Mouse (Mus musculus): ENCODE results near the gene Coq10a. TPM values are rescaled to one million over a fixed set of nuclear protein-coding genes. Genes with fewer than 3 reads are reported as not detected.

Coq10a gene
- polyA plus RNA-seq, 1 experiment from 2014 or later = 14.5 TPM

DNA sequence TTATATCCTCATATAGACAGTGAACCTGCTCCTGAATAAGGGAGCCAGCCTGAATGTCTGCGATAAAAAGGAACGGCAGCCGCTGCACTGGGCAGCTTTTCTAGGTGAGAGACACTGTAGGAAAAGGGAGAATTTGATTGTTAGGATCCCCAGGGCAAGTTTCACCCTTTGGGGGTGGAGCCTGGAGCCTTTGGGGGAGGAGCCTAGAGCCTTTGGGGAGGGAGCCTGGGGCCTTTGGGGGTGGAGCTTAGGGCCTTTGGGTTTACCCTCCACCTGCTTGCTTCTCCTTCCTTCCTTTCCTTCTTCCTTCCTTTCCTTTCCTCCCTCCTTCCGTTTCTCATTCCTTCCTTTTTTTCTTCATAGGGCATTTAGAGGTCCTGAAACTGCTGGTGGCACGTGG lies 11.8 kb upstream of the Coq10a start:
- Histone ChIP-seq H3K36me3 (peaks cover 48% of the 10 kb centered on the region), H3K27ac (no peak overlapping the region), H3K4me1 (peaks cover 19% of the 10 kb centered on the region), H3K9me3 (no peaks in the 10 kb centered on the region), H3K27me3 (replicated peaks) (no peaks in the 10 kb centered on the region), H3K9ac (no peak overlapping the region), H3K4me3 (replicated peaks) (no peak overlapping the region), H3K4me2 (no peak overlapping the region)
- no peak for ATAC-seq (ENCODE audit: insufficient read depth, low FRiP score, low read depth)
- 87% methylated on average over 5 of the region's 5 CpGs for WGBS

- no peak overlapping the region for H3K27ac ChIP-seq
- no peak overlapping the region for H3K9ac ChIP-seq
- H3K4me2 ChIP-seq = no peak overlapping the region
- H3K9me3 ChIP-seq = no peaks in the 10 kb centered on the region
- H3K4me3 ChIP-seq (replicated peaks) = no peak overlapping the region
- H3K36me3 ChIP-seq = peaks cover 39% of the 10 kb centered on the region
- ATAC-seq (ENCODE audit: insufficient read depth, low FRiP score, low read depth) = no peak
- no peaks in the 10 kb centered on the region for H3K27me3 ChIP-seq (replicated peaks)
- WGBS = 94% methylated on average over 7 of the region's 7 CpGs
- peaks cover 19% of the 10 kb centered on the region for H3K4me1 ChIP-seq
Observed at GRCm38 (mm10) chr10:128379260-128379659, 10.5 kb upstream of the Coq10a start.

DNA sequence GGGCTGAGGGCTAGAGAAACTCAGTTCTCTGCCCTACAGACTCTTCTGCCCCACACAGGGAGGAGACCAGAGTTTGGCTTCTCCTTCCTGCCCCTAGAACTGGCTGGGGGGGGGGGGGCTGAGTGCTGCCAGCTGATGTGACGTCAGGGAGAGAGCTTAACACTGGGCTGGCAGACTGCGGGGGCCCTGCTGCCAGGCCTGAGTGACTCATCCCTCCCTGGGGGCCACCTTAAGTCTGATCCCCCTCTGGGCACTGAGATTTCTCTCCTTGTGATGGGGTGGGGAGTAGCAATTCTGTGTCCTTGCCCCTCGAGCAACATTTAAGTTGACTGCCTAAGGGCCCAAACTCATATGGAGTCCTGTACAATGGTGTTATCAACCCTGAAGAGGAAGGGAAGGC lies 9.7 kb upstream of the Coq10a start:
- Histone ChIP-seq H3K27me3 (replicated peaks) (no peaks in the 10 kb centered on the region), H3K4me1 (peaks cover 19% of the 10 kb centered on the region), H3K9ac (no peak overlapping the region), H3K4me3 (replicated peaks) (peak overlapping the region; percentile 61; the same call in 1 of the 2 replicates), H3K27ac (no peak overlapping the region), H3K36me3 (peaks cover 32% of the 10 kb centered on the region), H3K4me2 (peak overlapping the region; percentile 68), H3K9me3 (no peaks in the 10 kb centered on the region)
- WGBS = 70% methylated on average over 3 of the region's 3 CpGs
- no peak for ATAC-seq (ENCODE audit: insufficient read depth, low FRiP score, low read depth)

- Histone ChIP-seq H3K4me1 (peaks cover 19% of the 10 kb centered on the region), H3K9me3 (no peaks in the 10 kb centered on the region), H3K4me2 (peak overlapping the region; percentile 68), H3K27me3 (replicated peaks) (no peaks in the 10 kb centered on the region), H3K36me3 (peaks cover 31% of the 10 kb centered on the region; the same call in 1 of the 2 replicates), H3K9ac (peak overlapping the region; percentile 70), H3K4me3 (replicated peaks) (peak overlapping the region; percentile 61), H3K27ac (peak overlapping the region; percentile 91; the same call in 1 of the 2 replicates)
- WGBS = 51% methylated on average over 14 of the region's 14 CpGs
- ATAC-seq (ENCODE audit: insufficient read depth, low FRiP score, low read depth) = no peak
Observed at GRCm38 (mm10) chr10:128377940-128378448, 9.2 kb upstream of the Coq10a start.

DNA sequence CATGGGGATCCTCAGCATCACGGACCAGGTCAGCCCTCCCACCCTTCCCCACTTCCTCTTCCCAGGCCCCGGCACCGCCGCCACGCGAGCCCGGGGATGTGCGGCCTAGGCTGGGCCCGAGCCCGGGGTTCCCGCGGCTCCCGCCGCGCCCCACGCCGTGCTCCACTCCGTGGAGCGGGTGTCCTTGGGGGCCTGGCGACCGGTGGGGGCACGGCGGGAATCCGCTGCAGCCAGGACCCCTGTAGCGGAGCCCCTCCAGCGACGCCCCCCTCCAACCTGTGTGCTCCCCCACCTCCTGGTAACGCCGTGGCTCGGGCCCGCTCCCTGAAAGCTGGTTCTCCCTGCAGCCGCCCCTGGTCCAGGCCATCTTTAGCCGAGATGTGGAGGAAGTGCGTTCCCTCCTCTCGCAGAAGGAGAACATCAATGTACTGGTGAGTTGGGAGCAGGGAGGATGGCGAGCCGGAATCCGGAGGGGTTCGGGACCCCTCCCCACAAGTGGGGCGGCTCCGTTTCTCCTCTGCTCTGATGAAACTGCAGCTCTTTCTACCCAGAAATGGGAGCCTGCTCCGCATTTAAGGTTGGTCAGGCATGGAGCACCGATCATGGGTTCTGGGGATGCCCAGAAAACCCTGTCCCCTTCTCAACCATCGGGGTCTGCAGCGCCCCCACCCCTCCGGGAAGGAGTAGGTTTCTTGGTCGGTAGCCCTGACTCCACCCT lies 8.6 kb upstream of the Coq10a start:
- peak overlapping the region; percentile 91 for H3K27ac ChIP-seq
- ATAC-seq (ENCODE audit: insufficient read depth, low FRiP score, low read depth) = peak; percentile 67
- H3K9me3 ChIP-seq = no peaks in the 10 kb centered on the region
- peaks cover 28% of the 10 kb centered on the region; the same call in 1 of the 2 replicates for H3K36me3 ChIP-seq
- H3K27me3 ChIP-seq (replicated peaks) = no peaks in the 10 kb centered on the region
- peak overlapping the region; percentile 70 for H3K9ac ChIP-seq
- H3K4me2 ChIP-seq = peak overlapping the region; percentile 68
- under 1% methylated on average over 41 of the region's 47 CpGs for WGBS
- H3K4me1 ChIP-seq = peaks cover 19% of the 10 kb centered on the region
- peak overlapping the region; percentile 61 for H3K4me3 ChIP-seq (replicated peaks)

GRCm38 (mm10) chr10:128376455-128377211 lies 7.8 kb upstream of the Coq10a start, which contains the start of gene Ankrd52:
Gene Ankrd52, plus strand, starts transcription at chr10:128377115.
- Histone ChIP-seq H3K9ac (peak within 1 kb of the TSS; percentile 89), H3K27me3 (replicated peaks) (no peaks in the 10 kb centered on the region)

GRCm38 (mm10) chr10:128376099-128376454 lies 7.3 kb upstream of the Coq10a start:
- H3K4me3 ChIP-seq (replicated peaks) = peak overlapping the region; percentile 61
- no peak for ATAC-seq (ENCODE audit: insufficient read depth, low FRiP score, low read depth)
- peak overlapping the region; percentile 80 for H3K4me2 ChIP-seq
- H3K36me3 ChIP-seq = peaks cover 16% of the 10 kb centered on the region; the same call in 1 of the 2 replicates
- peak overlapping the region; percentile 91 for H3K27ac ChIP-seq
- H3K9ac ChIP-seq = no peak overlapping the region; the same call in 1 of the 2 replicates
- no peaks in the 10 kb centered on the region for H3K27me3 ChIP-seq (replicated peaks)
- 51% methylated on average over 4 of the region's 4 CpGs for WGBS
- H3K4me1 ChIP-seq = peaks cover 19% of the 10 kb centered on the region
- H3K9me3 ChIP-seq = no peaks in the 10 kb centered on the region

More at GRCm38 (mm10) chr10:128376455-128377211, 7.8 kb upstream of the Coq10a start, which contains the start of gene Ankrd52:
- WGBS = under 1% methylated on average over 71 of the region's 73 CpGs
- Histone ChIP-seq H3K9me3 (no peaks in the 10 kb centered on the region), H3K4me2 (peak within 1 kb of the TSS; percentile 80), H3K4me1 (peaks cover 19% of the 10 kb centered on the region), H3K27ac (peak within 1 kb of the TSS; percentile 91), H3K36me3 (peaks cover 20% of the 10 kb centered on the region; the same call in 1 of the 2 replicates), H3K4me3 (replicated peaks) (peak within 1 kb of the TSS; percentile 61)
- ATAC-seq (ENCODE audit: insufficient read depth, low FRiP score, low read depth) = peak; percentile 91

DNA sequence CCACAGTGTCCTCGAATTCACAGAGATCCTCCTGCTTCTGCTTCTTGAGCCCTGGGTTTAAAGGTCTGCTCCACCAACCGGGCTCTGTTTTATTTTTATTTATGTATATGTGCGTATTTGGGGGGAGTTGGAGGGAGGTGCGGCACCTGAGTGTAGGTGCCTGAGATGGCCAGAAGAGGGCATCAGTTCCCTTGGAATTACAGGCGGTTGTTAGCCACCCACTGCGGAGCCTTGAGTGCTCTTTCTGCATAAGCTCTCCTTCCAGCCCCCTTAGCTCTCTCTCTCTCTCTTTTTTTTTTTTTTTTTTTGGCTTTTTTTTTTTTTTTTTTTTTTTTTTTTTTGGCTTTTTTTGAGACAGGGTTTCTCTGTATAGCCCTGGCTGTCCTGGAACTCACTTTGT lies 5.6 kb upstream of the Coq10a start:
- H3K4me2 ChIP-seq = no peak overlapping the region

GRCm38 (mm10) chr10:128372989-128373748 lies 4.4 kb upstream of the Coq10a start:
- no peaks in the 10 kb centered on the region for H3K27me3 ChIP-seq (replicated peaks)
- no peak overlapping the region for H3K27ac ChIP-seq
- 78% methylated on average over 6 of the region's 6 CpGs for WGBS
- ATAC-seq (ENCODE audit: insufficient read depth, low FRiP score, low read depth) = no peak
- H3K9ac ChIP-seq = no peak overlapping the region
- H3K4me1 ChIP-seq = peaks cover 18% of the 10 kb centered on the region
- no peak overlapping the region for H3K4me3 ChIP-seq (replicated peaks)
- no peaks in the 10 kb centered on the region for H3K9me3 ChIP-seq
- H3K4me2 ChIP-seq = no peak overlapping the region
- H3K36me3 ChIP-seq = no peaks in the 10 kb centered on the region

More for the DNA sequence above, 5.6 kb upstream of the Coq10a start:
- Histone ChIP-seq H3K27me3 (replicated peaks) (no peaks in the 10 kb centered on the region), H3K4me3 (replicated peaks) (no peak overlapping the region), H3K36me3 (peaks cover 3% of the 10 kb centered on the region; the same call in 1 of the 2 replicates), H3K27ac (no peak overlapping the region), H3K9ac (no peak overlapping the region), H3K9me3 (no peaks in the 10 kb centered on the region), H3K4me1 (peaks cover 22% of the 10 kb centered on the region)
- 77% methylated on average over 6 of the region's 6 CpGs for WGBS
- ATAC-seq (ENCODE audit: insufficient read depth, low FRiP score, low read depth) = no peak

GRCm38 (mm10) chr10:128372142-128372541 lies 3.3 kb upstream of the Coq10a start:
- peaks cover 20% of the 10 kb centered on the region; the same call in 1 of the 2 replicates for H3K4me1 ChIP-seq
- H3K4me3 ChIP-seq (replicated peaks) = no peak overlapping the region
- no peaks in the 10 kb centered on the region for H3K36me3 ChIP-seq
- H3K4me2 ChIP-seq = no peak overlapping the region
- ATAC-seq (ENCODE audit: insufficient read depth, low FRiP score, low read depth) = no peak
- no peaks in the 10 kb centered on the region for H3K9me3 ChIP-seq
- no peak overlapping the region for H3K27ac ChIP-seq
- 75% methylated on average over 5 of the region's 5 CpGs for WGBS
- no peak overlapping the region for H3K9ac ChIP-seq
- H3K27me3 ChIP-seq (replicated peaks) = no peaks in the 10 kb centered on the region

DNA sequence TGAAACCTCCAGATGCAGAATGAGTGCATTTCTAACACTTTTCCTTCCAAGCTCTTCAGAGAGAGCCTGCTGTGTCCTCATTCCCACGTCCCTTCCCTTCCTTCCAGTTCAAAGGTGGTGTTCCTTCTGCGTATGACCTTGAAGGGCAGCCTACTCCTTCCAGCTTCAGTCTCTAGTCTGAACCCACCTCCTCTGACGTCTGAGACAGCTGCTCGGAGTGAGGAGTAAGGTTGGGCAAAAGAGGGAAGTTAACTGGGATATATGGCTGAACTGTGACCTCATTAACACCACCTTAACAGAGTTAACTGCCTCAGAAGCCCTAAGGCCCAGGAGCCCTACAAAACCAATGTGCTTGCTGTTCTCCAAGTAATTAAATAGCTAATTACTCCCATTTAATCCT lies 1.8 kb upstream of the Coq10a start:
- 55% methylated on average over 4 of the region's 4 CpGs for WGBS
- no peak overlapping the region for H3K9ac ChIP-seq
- no peaks in the 10 kb centered on the region for H3K27me3 ChIP-seq (replicated peaks)
- no peak overlapping the region for H3K27ac ChIP-seq
- H3K36me3 ChIP-seq = no peaks in the 10 kb centered on the region
- no peak overlapping the region for H3K4me2 ChIP-seq
- H3K4me1 ChIP-seq = peaks cover 15% of the 10 kb centered on the region; the same call in 1 of the 2 replicates
- H3K9me3 ChIP-seq = no peaks in the 10 kb centered on the region
- H3K4me3 ChIP-seq (replicated peaks) = no peak overlapping the region
- ATAC-seq (ENCODE audit: insufficient read depth, low FRiP score, low read depth) = no peak
